Mouse (Mus musculus) bone marrow macrophage, adult 2 months (primary cell): ENCODE measurements around the gene Tbxas1.

Experiments used
- CTCF ChIP-seq: IDR thresholded peaks from 2 replicates; pipeline ENCODE4 v1.5.1; 2012; ENCODE audit warnings: low read depth, mild to moderate bottlenecking, low read length, moderate library complexity
- POLR2A ChIP-seq: IDR thresholded peaks from 2 replicates; pipeline ENCODE4 v1.6.1; 2012; ENCODE audit warnings: mild to moderate bottlenecking, low read depth, low read length, borderline replicate concordance

GRCm38 (mm10) chr6:39059547-39060497, 184.6 kb downstream of the Tbxas1 start:
- TF ChIP-seq POLR2A (no peak), CTCF (no peak)
